Mouse (Mus musculus) small intestine, adult 2 months (tissue): ENCODE data around the gene Cyp2d34.

ENCODE experiments used
- CTCF ChIP-seq: fragments of 200-500 bp; IDR thresholded peaks from 2 replicates; pipeline ENCODE4 v1.5.1; 2012; ENCODE audit warnings: low read depth, mild to moderate bottlenecking, control low read depth, inconsistent platforms, low read length, moderate library complexity, mixed read lengths; ENCODE audit not compliant: insufficient replicate concordance, insufficient read length; ENCODE audit errors: extremely low read depth
- POLR2A ChIP-seq: fragments of 200-500 bp; IDR thresholded peaks from 2 replicates; pipeline ENCODE4 v1.6.1; 2012; ENCODE audit warnings: low read depth, mild to moderate bottlenecking, control low read depth, inconsistent platforms, low read length, moderate library complexity

- no peak for TF ChIP-seq POLR2A
- TF ChIP-seq CTCF: no peak
These were observed 23.0 kb upstream of the Cyp2d34 start for GRCm38 (mm10) chr15:82643771-82644170.
